In the genomic region with DNA sequence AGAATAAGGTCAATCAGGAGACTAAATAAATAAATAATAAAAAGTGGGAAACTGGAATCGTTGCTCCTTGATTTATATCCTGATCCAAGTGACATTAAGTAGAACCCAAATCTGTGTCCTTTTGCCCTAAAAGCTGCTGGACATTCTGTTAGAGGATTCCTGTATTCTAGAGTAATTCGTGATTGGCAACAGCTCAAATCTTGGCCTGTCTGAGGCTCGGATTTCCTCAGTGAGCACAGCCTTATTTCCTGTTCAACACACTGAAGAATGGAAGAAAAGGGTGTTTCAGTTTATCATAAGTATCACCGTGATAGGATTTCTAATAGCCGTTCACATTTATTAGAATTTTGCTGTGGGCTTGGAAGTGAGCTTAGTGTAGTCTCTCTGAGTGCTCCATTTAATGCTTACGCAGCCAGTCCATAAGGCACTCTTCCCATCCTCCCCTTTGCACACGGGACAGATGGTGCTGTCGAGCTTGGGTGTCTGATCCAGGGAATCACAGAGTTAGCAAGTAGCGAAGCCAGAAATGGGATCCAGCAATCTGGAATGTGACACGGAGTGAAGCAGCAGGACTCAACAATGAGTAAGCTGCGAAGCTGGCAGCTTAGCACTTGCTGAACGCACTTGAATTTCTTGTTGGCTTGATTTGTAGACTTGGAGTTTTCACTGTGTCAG, we compare ENCODE assay signal across 11 mouse cellular contexts. TPM values are rescaled to one million over a fixed set of nuclear protein-coding genes. Genes with fewer than 3 reads are reported as not detected.
DNase-seq lines count a peak whose midpoint lies in the region; ATAC-seq and TF ChIP-seq lines count a peak whose summit lies in the region.
"Had no signal": no experiment of that assay in that cellular context is flagged by ENCODE, and none has a peak within 500 bp of the region (broad histone marks: within the 10 kb centered on the region; RNA-seq: fewer than 3 reads in every experiment).

No protein-coding gene starts in this region.

- DNase-seq in heart, adult 11 months = peak; percentile 73
- DNase-seq in heart, adult 2 months = no peak
- DNase-seq in cerebellum, adult 9-11 months = peak; percentile 96
- DNase-seq in layer of hippocampus, adult 9-11 months = peak; percentile 93
- DNase-seq in right cerebral cortex, postnatal 10 days (ENCODE audit: low spot score in 2 of 2) = peak; percentile 84 to 93
- no peak for DNase-seq in urinary bladder, postnatal 25 days (ENCODE audit: low spot score)
- no peak for DNase-seq in adrenal gland, adult 2 months

- no peak for ATAC-seq in activated CD4-positive, CD25-positive, alpha-beta regulatory T cell, adult 4 months
- ATAC-seq: CD4-positive, CD25-positive, alpha-beta regulatory T cell, adult 4 months had no signal

- H3K9ac ChIP-seq in heart, adult 2 months (ENCODE audit: low read depth, low read length) = no peak overlapping the region
- H3K9ac ChIP-seq: limb, embryonic 15.5 days had no signal

- no peak for TF ChIP-seq POLR2A in heart, adult 2 months (IDR thresholded peaks at IDR 0.05; ENCODE audit: insufficient read depth, low read depth, low read length)

- H3K27ac ChIP-seq in heart, adult 2 months = no peak overlapping the region
- H3K27ac ChIP-seq: limb, embryonic 15.5 days had no signal

- intact Hi-C loops in heart, adult 2 months (cut with DNase I) = no loop called here

- no peak for TF ChIP-seq CTCF in heart, adult 2 months (IDR thresholded peaks at IDR 0.05)

- no peak overlapping the region for H3K4me3 ChIP-seq in heart, adult 2 months
- H3K4me3 ChIP-seq: limb, embryonic 15.5 days; megakaryocyte, embryonic 14.5 days had no signal

- no peak for TF ChIP-seq EP300 in heart, adult 2 months (IDR thresholded peaks at IDR 0.05; ENCODE audit: insufficient read depth, low read depth, low read length)

- no peaks in the 10 kb centered on the region for H3K36me3 ChIP-seq in heart, adult 2 months (ENCODE audit: control insufficient read depth, insufficient read depth, low read length)
- H3K36me3 ChIP-seq: limb, embryonic 15.5 days had no signal

- WGBS in heart, adult 2 months = 53% methylated on average over 12 of the region's 12 CpGs

- H3K4me1 ChIP-seq in heart, adult 2 months (ENCODE audit: control insufficient read depth, insufficient read depth, low read length) = no peaks in the 10 kb centered on the region
- H3K4me1 ChIP-seq: megakaryocyte, embryonic 14.5 days had no signal

- no peaks in the 10 kb centered on the region for H3K27me3 ChIP-seq in heart, adult 2 months (ENCODE audit: control insufficient read depth, insufficient read depth, low read length)
- H3K27me3 ChIP-seq: megakaryocyte, embryonic 14.5 days had no signal

- no peaks in the 10 kb centered on the region for H3K79me2 ChIP-seq in heart, adult 2 months (replicated peaks; ENCODE audit: control insufficient read depth, insufficient read depth, low read length)

RNA-seq across cellular contexts. Expression of gene Adamts18, which starts 25.0 kb away (rescaled TPM):
- not detected for total RNA-seq in heart, adult 2 months (2021)
- 0.04 TPM in 1 of 2 replicates, not detected in the other for polyA plus RNA-seq in heart, adult 2 months (2012; rRNA removed)
- total RNA-seq in adrenal gland, adult 2 months (2021) = not detected
- polyA plus RNA-seq in adrenal gland, adult 2 months (2012; rRNA removed) = 0.02 and 0.09 TPM in 2 replicates
- under 1 TPM in 1 of 2 experiments, not detected in 1; 0.24 TPM for polyA plus RNA-seq in activated CD4-positive, CD25-positive, alpha-beta regulatory T cell, adult 4 months (2017; shearing (Covaris generic))
- polyA plus RNA-seq: CD4-positive, CD25-positive, alpha-beta regulatory T cell, adult 4 months had no signal

Comparison
In these comparisons a context has a peak if more than half of its experiments do, and no peak if none do; other contexts are left out.
1. DNase-seq: peak in heart, adult 11 months (single experiment), cerebellum, adult 9-11 months (single experiment), layer of hippocampus, adult 9-11 months (single experiment) and right cerebral cortex, postnatal 10 days (2 of 2); none in heart, adult 2 months (0 of 2), urinary bladder, postnatal 25 days (single experiment) and adrenal gland, adult 2 months (single experiment).